Mouse (Mus musculus) liver, embryonic 14.5 days (tissue): ENCODE data around the gene 4930426L09Rik.

Source experiments
- CTCF ChIP-seq: IDR thresholded peaks from 2 replicates; pipeline ENCODE4 v1.5.1; 2016; ENCODE audit warnings: antibody characterized with exemption, low read depth, control low read depth
- EP300 ChIP-seq: IDR thresholded peaks from 2 replicates; pipeline ENCODE4 v1.6.1; 2016; ENCODE audit warnings: antibody characterized with exemption, low read depth

DNA sequence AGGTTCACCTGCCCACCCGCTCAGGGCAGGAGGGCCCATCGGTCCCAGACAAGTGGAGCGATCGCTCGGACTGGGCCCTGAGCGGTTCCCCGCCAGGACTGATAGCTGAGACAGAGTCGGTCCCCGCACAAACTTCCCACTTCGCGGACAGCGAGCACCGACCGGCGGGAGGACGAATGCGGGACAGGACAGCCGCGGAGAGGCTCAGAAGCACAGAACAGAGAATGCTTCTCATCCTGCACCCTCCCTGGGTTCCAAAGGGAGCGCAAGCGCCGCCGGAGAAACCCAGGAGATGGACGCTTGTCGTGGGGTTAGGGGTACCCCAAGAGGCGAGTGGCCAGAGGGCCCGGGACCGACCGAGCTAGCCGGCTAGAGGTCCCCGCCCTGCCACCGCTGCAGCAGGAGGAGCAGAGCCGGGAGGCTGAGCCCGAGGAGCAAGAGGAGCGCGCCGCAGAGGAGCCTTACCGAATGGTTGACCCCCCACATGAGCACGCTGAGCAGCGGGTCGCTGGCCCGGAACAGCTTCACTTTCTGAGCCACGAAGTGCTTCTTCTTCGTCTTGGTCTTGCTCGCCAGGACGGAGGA is 664 bp upstream of the 4930426L09Rik start:
- TF ChIP-seq CTCF (no peak), EP300 (no peak)
